Mouse (Mus musculus): ENCODE measurements around the gene Arhgap8. TPM values are rescaled to one million over a fixed set of nuclear protein-coding genes. Genes with fewer than 3 reads are reported as not detected.
"Not testable (repeated sequence)": the region's sequence is repeated elsewhere in the genome, so short reads cannot be mapped to it uniquely, and the experiment has no call there.

Arhgap8 gene
- polyA plus RNA-seq, 1 experiment = 0.18 TPM

- Histone ChIP-seq H3K27me3 (ENCODE audit: control insufficient read depth, insufficient read depth, low read length) (peaks cover 5% of the 10 kb centered on the region; the same call in 1 of the 2 replicates), H3K4me1 (ENCODE audit: control insufficient read depth, insufficient read depth, low read length) (no peaks in the 10 kb centered on the region; the same call in 1 of the 2 replicates), H3K27ac (ENCODE audit: insufficient read depth, low read length) (no peak overlapping the region; the same call in 1 of the 2 replicates), H3K4me3 (replicated peaks; ENCODE audit: insufficient read depth, low read depth, low read length) (no peak overlapping the region)
- TF ChIP-seq CTCF (IDR thresholded peaks at IDR 0.05; ENCODE audit: borderline replicate concordance, insufficient read depth, low read depth, low read length) (no peak), POLR2A (IDR thresholded peaks at IDR 0.05; ENCODE audit: borderline replicate concordance, insufficient read depth, low read length) (no peak)
- 33% methylated on average over 14 of the region's 14 CpGs for WGBS
- DNase-seq = no peak
Observed at GRCm38 (mm10) chr15:84712566-84713405, 7.1 kb upstream of the Arhgap8 start.

GRCm38 (mm10) chr15:84714730-84715129 is 5.1 kb upstream of the Arhgap8 start:
- DNase-seq = no peak
- TF ChIP-seq POLR2A (IDR thresholded peaks at IDR 0.05; ENCODE audit: borderline replicate concordance, insufficient read depth, low read length) (no peak), CTCF (IDR thresholded peaks at IDR 0.05; ENCODE audit: borderline replicate concordance, insufficient read depth, low read depth, low read length) (no peak)
- H3K4me3 ChIP-seq (replicated peaks; ENCODE audit: insufficient read depth, low read depth, low read length) = no peak overlapping the region
- peaks cover 5% of the 10 kb centered on the region; the same call in 1 of the 2 replicates for H3K27me3 ChIP-seq (ENCODE audit: control insufficient read depth, insufficient read depth, low read length)
- no peak overlapping the region for H3K27ac ChIP-seq (ENCODE audit: insufficient read depth, low read length)
- WGBS = 12% methylated on average over 17 of the region's 17 CpGs
- H3K4me1 ChIP-seq (ENCODE audit: control insufficient read depth, insufficient read depth, low read length) = no peaks in the 10 kb centered on the region; the same call in 1 of the 2 replicates

- WGBS = 52% methylated on average over 11 of the region's 11 CpGs
- no peak for DNase-seq
- no peak overlapping the region for H3K27ac ChIP-seq (ENCODE audit: insufficient read depth, low read length)
- TF ChIP-seq CTCF (IDR thresholded peaks at IDR 0.05; ENCODE audit: borderline replicate concordance, insufficient read depth, low read depth, low read length) (no peak), POLR2A (IDR thresholded peaks at IDR 0.05; ENCODE audit: borderline replicate concordance, insufficient read depth, low read length) (no peak)
- H3K27me3 ChIP-seq (ENCODE audit: control insufficient read depth, insufficient read depth, low read length) = peaks cover 7% of the 10 kb centered on the region; the same call in 1 of the 2 replicates
- no peak overlapping the region for H3K4me3 ChIP-seq (replicated peaks; ENCODE audit: insufficient read depth, low read depth, low read length)
- H3K4me1 ChIP-seq (ENCODE audit: control insufficient read depth, insufficient read depth, low read length) = no peaks in the 10 kb centered on the region; the same call in 1 of the 2 replicates
Observed at GRCm38 (mm10) chr15:84715132-84715531, 4.7 kb upstream of the Arhgap8 start.

GRCm38 (mm10) chr15:84717570-84718270 is 2.1 kb upstream of the Arhgap8 start:
- not testable (repeated sequence) for DNase-seq; H3K4me3 ChIP-seq (replicated peaks; ENCODE audit: insufficient read depth, low read depth, low read length)
- WGBS = 52% methylated on average over 6 of the region's 6 CpGs

GRCm38 (mm10) chr15:84718785-84719184 is 1.1 kb upstream of the Arhgap8 start:
- TF ChIP-seq CTCF (IDR thresholded peaks at IDR 0.05; ENCODE audit: borderline replicate concordance, insufficient read depth, low read depth, low read length) (no peak), POLR2A (IDR thresholded peaks at IDR 0.05; ENCODE audit: borderline replicate concordance, insufficient read depth, low read length) (no peak)
- no peaks in the 10 kb centered on the region; the same call in 1 of the 2 replicates for H3K4me1 ChIP-seq (ENCODE audit: control insufficient read depth, insufficient read depth, low read length)
- 56% methylated on average over 3 of the region's 3 CpGs for WGBS
- H3K27me3 ChIP-seq (ENCODE audit: control insufficient read depth, insufficient read depth, low read length) = peaks cover 7% of the 10 kb centered on the region; the same call in 1 of the 2 replicates
- DNase-seq = no peak
- no peak overlapping the region for H3K4me3 ChIP-seq (replicated peaks; ENCODE audit: insufficient read depth, low read depth, low read length)
- no peak overlapping the region for H3K27ac ChIP-seq (ENCODE audit: insufficient read depth, low read length)

More at GRCm38 (mm10) chr15:84717570-84718270, 2.1 kb upstream of the Arhgap8 start:
- not testable (repeated sequence) for H3K27me3 ChIP-seq (ENCODE audit: control insufficient read depth, insufficient read depth, low read length); H3K27ac ChIP-seq (ENCODE audit: insufficient read depth, low read length); H3K4me1 ChIP-seq (ENCODE audit: control insufficient read depth, insufficient read depth, low read length)

GRCm38 (mm10) chr15:84720291-84721204 is 696 bp downstream of the Arhgap8 start:
- no peak overlapping the region for H3K27ac ChIP-seq (ENCODE audit: insufficient read depth, low read length)
- H3K27me3 ChIP-seq (ENCODE audit: control insufficient read depth, insufficient read depth, low read length) = peaks cover 2% of the 10 kb centered on the region; the same call in 1 of the 2 replicates
- 28% methylated on average over 33 of the region's 33 CpGs for WGBS
- H3K4me1 ChIP-seq (ENCODE audit: control insufficient read depth, insufficient read depth, low read length) = no peaks in the 10 kb centered on the region
- H3K4me3 ChIP-seq (replicated peaks; ENCODE audit: insufficient read depth, low read depth, low read length) = no peak overlapping the region
- no peak for DNase-seq
- TF ChIP-seq POLR2A (IDR thresholded peaks at IDR 0.05; ENCODE audit: borderline replicate concordance, insufficient read depth, low read length) (no peak), CTCF (IDR thresholded peaks at IDR 0.05; ENCODE audit: borderline replicate concordance, insufficient read depth, low read depth, low read length) (no peak)

GRCm38 (mm10) chr15:84723656-84724055 is 3.8 kb downstream of the Arhgap8 start:
- H3K27ac ChIP-seq (ENCODE audit: insufficient read depth, low read length); H3K4me1 ChIP-seq (ENCODE audit: control insufficient read depth, insufficient read depth, low read length); DNase-seq; H3K27me3 ChIP-seq (ENCODE audit: control insufficient read depth, insufficient read depth, low read length); H3K4me3 ChIP-seq (replicated peaks; ENCODE audit: insufficient read depth, low read depth, low read length): not testable (repeated sequence)
- WGBS = 94% methylated on average over 1 of the region's 1 CpGs

All from cerebellum, adult 2 months (tissue).